ENCODE assay signal across 10 mouse cellular contexts in genomic region chr10:120416628-120417027, GRCm38 (mm10). TPM values are rescaled to one million over a fixed set of nuclear protein-coding genes. Genes with fewer than 3 reads are reported as not detected.
DNase-seq lines count a peak whose midpoint lies in the region; ATAC-seq and TF ChIP-seq lines count a peak whose summit lies in the region.
"Had no signal": no experiment of that assay in that cellular context is flagged by ENCODE, and none has a peak within 500 bp of the region (broad histone marks: within the 10 kb centered on the region; RNA-seq: fewer than 3 reads in every experiment).

No protein-coding gene starts in this region.

- WGBS in heart, embryonic 12.5 days: 79% methylated on average over 12 of the region's 12 CpGs
- WGBS in lung, embryonic 16.5 days: 66% methylated on average over 12 of the region's 12 CpGs
- 73% methylated on average over 12 of the region's 12 CpGs for WGBS in lung, postnatal 0 days
- WGBS in forebrain, embryonic 15.5 days: 12% methylated on average over 12 of the region's 12 CpGs
- 54% methylated on average over 12 of the region's 12 CpGs for WGBS in neural tube, embryonic 12.5 days

- peaks cover 49% of the 10 kb centered on the region for H3K4me1 ChIP-seq in heart, embryonic 12.5 days (replicated peaks)
- peaks cover 24% of the 10 kb centered on the region for H3K4me1 ChIP-seq in lung, embryonic 16.5 days (replicated peaks; ENCODE audit: control insufficient read depth, insufficient read depth, low read length)
- peaks cover 4% of the 10 kb centered on the region; the same call in 1 of the 2 replicates for H3K4me1 ChIP-seq in lung, postnatal 0 days (ENCODE audit: insufficient read depth, low read depth, low read length)
- H3K4me1 ChIP-seq in forebrain, embryonic 15.5 days: peaks cover 46% of the 10 kb centered on the region
- peaks cover 52% of the 10 kb centered on the region for H3K4me1 ChIP-seq in neural tube, embryonic 12.5 days

- DNase-seq in heart, postnatal 10 days: no peak
- DNase-seq in lung, postnatal 0 days (ENCODE audit: low spot score): no peak
- no peak for DNase-seq in cerebellum, adult 8-10 months
- DNase-seq in gastrocnemius, postnatal 4 days (ENCODE audit: low spot score in 2 of 2): no peak
- DNase-seq: kidney, adult 18-20 months had no signal

- H3K9ac ChIP-seq in heart, embryonic 12.5 days: no peak overlapping the region
- H3K9ac ChIP-seq in lung, embryonic 16.5 days (ENCODE audit: low read length): no peak overlapping the region
- no peak overlapping the region for H3K9ac ChIP-seq in lung, postnatal 0 days (replicated peaks; ENCODE audit: low read depth)
- H3K9ac ChIP-seq in forebrain, embryonic 15.5 days (replicated peaks): no peak overlapping the region
- H3K9ac ChIP-seq in neural tube, embryonic 12.5 days: no peak overlapping the region

- intact Hi-C loops in heart, postnatal 10 days (cut with DNase I): no loop called here

- no peak for TF ChIP-seq EP300 in lung, postnatal 0 days (IDR thresholded peaks at IDR 0.05)

- no peaks in the 10 kb centered on the region for H3K27me3 ChIP-seq in heart, embryonic 12.5 days (replicated peaks)
- H3K27me3 ChIP-seq in lung, embryonic 16.5 days (ENCODE audit: control insufficient read depth, insufficient read depth, low read depth, low read length): no peaks in the 10 kb centered on the region
- no peaks in the 10 kb centered on the region for H3K27me3 ChIP-seq in lung, postnatal 0 days (replicated peaks; ENCODE audit: insufficient read depth, low read length)
- H3K27me3 ChIP-seq in forebrain, embryonic 15.5 days: peaks cover 16% of the 10 kb centered on the region; the same call in 1 of the 2 replicates
- no peaks in the 10 kb centered on the region for H3K27me3 ChIP-seq in neural tube, embryonic 12.5 days (replicated peaks)

- H3K4me3 ChIP-seq in heart, embryonic 12.5 days: no peak overlapping the region
- H3K4me3 ChIP-seq in lung, embryonic 16.5 days (ENCODE audit: low read length): no peak overlapping the region
- no peak overlapping the region for H3K4me3 ChIP-seq in lung, postnatal 0 days (ENCODE audit: low read depth, low read length)
- no peak overlapping the region for H3K4me3 ChIP-seq in forebrain, embryonic 15.5 days
- H3K4me3 ChIP-seq in neural tube, embryonic 12.5 days: no peak overlapping the region

- H3K27ac ChIP-seq in heart, embryonic 12.5 days (ENCODE audit: poor library complexity, severe bottlenecking): peak overlapping the region; percentile 83
- H3K27ac ChIP-seq in lung, embryonic 16.5 days (ENCODE audit: low read length): peak overlapping the region; percentile 79
- no peak overlapping the region for H3K27ac ChIP-seq in lung, postnatal 0 days (ENCODE audit: low read length)
- peak overlapping the region; percentile 28; the same call in 1 of the 2 replicates for H3K27ac ChIP-seq in forebrain, embryonic 15.5 days (replicated peaks)
- peak overlapping the region; percentile 63; the same call in 1 of the 2 replicates for H3K27ac ChIP-seq in neural tube, embryonic 12.5 days

- H3K4me2 ChIP-seq in heart, embryonic 12.5 days: no peak overlapping the region
- no peak overlapping the region for H3K4me2 ChIP-seq in lung, embryonic 16.5 days (ENCODE audit: low read depth, low read length)
- no peak overlapping the region for H3K4me2 ChIP-seq in lung, postnatal 0 days (replicated peaks; ENCODE audit: low read depth, low read length)
- H3K4me2 ChIP-seq in forebrain, embryonic 15.5 days (replicated peaks): peak overlapping the region; percentile 25; the same call in 1 of the 2 replicates
- H3K4me2 ChIP-seq in neural tube, embryonic 12.5 days (replicated peaks): peak overlapping the region; percentile 39; the same call in 1 of the 2 replicates

- TF ChIP-seq CTCF in lung, postnatal 0 days (IDR thresholded peaks at IDR 0.05): no peak

- peaks cover 22% of the 10 kb centered on the region for H3K36me3 ChIP-seq in heart, embryonic 12.5 days
- no peaks in the 10 kb centered on the region for H3K36me3 ChIP-seq in lung, embryonic 16.5 days (ENCODE audit: control insufficient read depth, insufficient read depth, low read length)
- H3K36me3 ChIP-seq in lung, postnatal 0 days (ENCODE audit: insufficient read depth, low read length): no peaks in the 10 kb centered on the region
- no peaks in the 10 kb centered on the region for H3K36me3 ChIP-seq in forebrain, embryonic 15.5 days
- no peaks in the 10 kb centered on the region for H3K36me3 ChIP-seq in neural tube, embryonic 12.5 days

- H3K9me3 ChIP-seq in heart, embryonic 12.5 days (replicated peaks): no peaks in the 10 kb centered on the region
- no peaks in the 10 kb centered on the region for H3K9me3 ChIP-seq in lung, embryonic 16.5 days (ENCODE audit: control insufficient read depth, low read length)
- no peaks in the 10 kb centered on the region for H3K9me3 ChIP-seq in lung, postnatal 0 days (ENCODE audit: low read length)
- no peaks in the 10 kb centered on the region for H3K9me3 ChIP-seq in forebrain, embryonic 15.5 days
- no peaks in the 10 kb centered on the region for H3K9me3 ChIP-seq in neural tube, embryonic 12.5 days

- ATAC-seq in heart, embryonic 12.5 days (ENCODE audit: insufficient number of reproducible peaks, low FRiP score): no peak
- no peak for ATAC-seq in lung, embryonic 16.5 days (ENCODE audit: low read depth)
- ATAC-seq in lung, postnatal 0 days: no peak
- ATAC-seq in forebrain, embryonic 15.5 days (replicated peaks): no peak
- ATAC-seq in neural tube, embryonic 12.5 days (ENCODE audit: low FRiP score, low read depth): no peak

RNA-seq across cellular contexts. Expression of gene Hmga2, which starts 59.6 kb away (rescaled TPM):
- polyA plus RNA-seq in heart, embryonic 12.5 days (2016; fragmentation: Nextera tagmentation; extraction: Ambion mirVana): 21.3 and 23.3 TPM in 2 replicates
- under 1 TPM; 0.26 to 0.30 TPM for total RNA-seq in heart, postnatal 10 days (2021)
- 5.5 and 6.1 TPM in 2 replicates for polyA plus RNA-seq in lung, embryonic 16.5 days (2015; fragmentation: Nextera tagmentation; extraction: Ambion mirVana)
- 2.2 and 3.0 TPM in 2 replicates for polyA plus RNA-seq in lung, postnatal 0 days (2015; fragmentation: Nextera tagmentation; extraction: Ambion mirVana)
- 1.4 and 1.8 TPM in 2 replicates for polyA plus RNA-seq in forebrain, embryonic 15.5 days (2015; fragmentation: Nextera tagmentation; extraction: Ambion mirVana)
- polyA plus RNA-seq in neural tube, embryonic 12.5 days (2016; fragmentation: Nextera tagmentation; extraction: Ambion mirVana): 24.7 and 29.9 TPM in 2 replicates
- 1 to 10 TPM; 1.6 to 2.0 TPM for total RNA-seq in gastrocnemius, postnatal 4 days (2021)
- total RNA-seq: liver, adult 2 months had no signal

Comparison
In these comparisons a context has a peak if more than half of its experiments do, and no peak if none do; other contexts are left out.
1. H3K4me2 ChIP-seq: peak in forebrain, embryonic 15.5 days (single experiment) and neural tube, embryonic 12.5 days (single experiment); none in heart, embryonic 12.5 days (single experiment), lung, embryonic 16.5 days (single experiment) and lung, postnatal 0 days (single experiment).